Mouse (Mus musculus): ENCODE measurements around the gene Ctsa.

DNA sequence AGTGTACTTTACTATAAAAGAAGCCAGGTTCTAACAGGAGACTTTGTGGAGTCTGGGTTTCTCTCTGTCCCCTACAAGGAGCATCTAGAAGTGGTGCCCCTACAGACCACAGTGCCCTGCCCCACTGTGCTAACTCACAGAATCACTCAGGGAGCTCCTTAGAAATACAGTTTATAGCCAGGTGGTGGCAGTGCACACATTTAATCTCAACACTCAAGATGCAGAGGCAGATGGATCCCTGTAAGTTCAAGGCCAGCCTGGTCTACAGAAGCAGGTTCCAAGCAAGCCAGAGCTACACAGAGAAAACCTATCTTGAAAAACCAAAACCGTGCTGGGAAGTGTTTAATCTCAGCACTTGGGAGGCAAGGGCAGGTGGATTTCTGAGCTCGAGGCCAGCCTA is 38.9 kb upstream of the Ctsa start:
- no peak for TF ChIP-seq POLR2A (IDR thresholded peaks at IDR 0.05; ENCODE audit: low read depth, low read length)
- no peak for TF ChIP-seq CHD1 (IDR thresholded peaks at IDR 0.05; ENCODE audit: low read depth, low read length)
- peak in 1 of 2 experiments; percentile 52; a peak in 2 of 4 replicates for TF ChIP-seq CTCF (conservative IDR thresholded peaks at IDR 0.05 in 1 of 2, IDR thresholded peaks at IDR 0.05 in 1 of 2; ENCODE audit: low read depth in 2 of 2, low read length in 2 of 2)
